Mouse (Mus musculus): Measurements from ENCODE around the gene Kcnma1.

DNA sequence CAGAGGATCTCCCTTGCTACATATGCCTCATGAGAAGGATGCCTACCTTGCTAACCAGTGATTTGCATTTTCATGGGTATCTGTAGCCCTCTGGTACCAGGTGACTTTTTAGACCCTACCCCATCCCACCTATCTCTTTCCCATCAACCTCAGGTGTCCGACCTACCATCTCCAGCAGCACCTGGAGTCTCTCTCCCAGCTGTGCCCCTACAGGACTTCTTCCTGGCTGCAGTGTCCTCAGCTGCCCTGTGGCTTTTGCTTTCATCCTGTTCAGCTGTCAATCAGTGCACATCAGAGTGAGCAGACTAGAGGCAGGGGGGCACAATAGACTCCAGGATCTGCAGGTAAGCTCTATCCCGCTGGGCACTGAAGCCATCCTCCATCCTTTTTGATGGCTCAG is 37.5 kb upstream of the Kcnma1 start:
- TF ChIP-seq CTCF (IDR thresholded peaks at IDR 0.05; ENCODE audit: control insufficient read depth, insufficient read depth, insufficient replicate concordance, low read depth, low read length) (no peak), POLR2A (IDR thresholded peaks at IDR 0.05; ENCODE audit: control insufficient read depth, low read depth, low read length) (no peak)

Measured in testis, adult 2 months (tissue).